Mouse (Mus musculus): ENCODE data around the gene Letmd1. TPM values are rescaled to one million over a fixed set of nuclear protein-coding genes. Genes with fewer than 3 reads are reported as not detected.
"Not testable (repeated sequence)": the region's sequence is repeated elsewhere in the genome, so short reads cannot be mapped to it uniquely, and the experiment has no call there.

Gene Letmd1
- polyA plus RNA-seq, 1 experiment = 59.6 TPM

DNA sequence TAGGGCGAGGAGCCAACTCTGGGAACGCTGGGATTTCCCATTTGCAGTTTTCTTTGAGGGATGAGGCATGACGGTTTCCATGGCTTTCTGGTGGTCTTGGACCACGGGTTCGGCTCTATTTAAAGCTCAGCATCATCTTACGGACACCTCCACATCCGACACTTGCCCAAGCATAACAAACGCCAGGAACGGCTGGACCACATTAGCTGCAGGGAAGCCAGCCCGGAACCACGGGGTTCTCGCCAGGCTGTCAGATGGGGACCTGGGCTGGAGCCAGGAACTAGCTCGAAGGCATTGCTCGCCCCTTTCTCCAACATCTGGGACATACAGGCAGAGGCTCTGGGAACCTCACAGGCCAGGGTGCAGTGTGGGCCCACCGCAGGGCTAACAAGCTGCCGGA is 17.6 kb upstream of the Letmd1 start:
- no peak for DNase-seq (ENCODE audit: low read depth)

DNA sequence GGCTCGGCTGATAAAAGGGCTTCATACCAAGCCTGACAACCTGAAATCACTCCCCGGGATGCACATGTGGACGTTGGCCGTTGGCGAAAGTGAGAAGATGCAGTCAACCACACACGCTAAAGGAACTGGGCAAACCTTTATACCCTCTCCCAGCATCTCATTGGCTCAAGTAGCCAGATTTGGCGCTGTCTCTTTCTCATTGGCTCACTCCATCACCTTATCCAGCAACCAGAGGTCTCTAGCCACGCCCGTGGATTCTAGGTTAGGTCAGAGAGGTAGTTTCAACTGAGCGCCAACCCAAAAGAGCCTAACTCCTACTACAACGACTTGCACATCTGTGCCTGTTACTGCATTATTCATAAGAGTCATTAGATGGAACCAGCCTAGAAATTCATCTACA is 16.3 kb upstream of the Letmd1 start:
- no peak for DNase-seq (ENCODE audit: low read depth)

DNA sequence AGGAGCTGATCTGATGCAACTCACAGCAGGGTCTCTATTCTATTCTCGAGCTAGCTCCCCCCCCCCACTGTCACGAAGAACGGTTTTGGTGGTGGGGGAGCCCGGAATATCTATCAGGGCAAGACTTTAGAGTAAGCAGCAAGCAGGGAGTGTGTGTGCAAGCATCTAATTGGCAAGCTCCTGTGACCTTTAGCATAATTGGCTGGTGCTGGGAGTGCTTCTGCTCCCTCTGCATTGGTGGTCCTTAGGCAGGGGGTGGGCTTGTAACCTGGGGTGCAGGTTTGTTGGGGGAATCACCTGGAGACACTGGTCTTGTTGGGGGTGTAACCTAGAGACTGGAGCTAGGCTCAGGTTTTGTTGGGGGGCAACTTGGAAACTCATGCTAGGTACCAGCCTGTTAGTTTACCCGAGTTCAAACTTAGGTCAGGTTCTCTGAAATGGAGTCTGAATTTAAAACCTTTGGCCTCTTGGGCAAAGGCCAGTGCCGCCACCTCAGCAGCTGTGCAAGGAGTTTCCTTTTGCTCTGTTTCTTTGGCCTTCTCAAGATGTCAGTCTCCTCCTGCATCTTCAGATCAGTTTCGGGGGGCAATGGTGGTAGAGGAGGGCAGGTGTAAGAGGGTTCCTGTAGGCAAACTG is 12.3 kb upstream of the Letmd1 start:
- DNase-seq (ENCODE audit: low read depth) = no peak

DNA sequence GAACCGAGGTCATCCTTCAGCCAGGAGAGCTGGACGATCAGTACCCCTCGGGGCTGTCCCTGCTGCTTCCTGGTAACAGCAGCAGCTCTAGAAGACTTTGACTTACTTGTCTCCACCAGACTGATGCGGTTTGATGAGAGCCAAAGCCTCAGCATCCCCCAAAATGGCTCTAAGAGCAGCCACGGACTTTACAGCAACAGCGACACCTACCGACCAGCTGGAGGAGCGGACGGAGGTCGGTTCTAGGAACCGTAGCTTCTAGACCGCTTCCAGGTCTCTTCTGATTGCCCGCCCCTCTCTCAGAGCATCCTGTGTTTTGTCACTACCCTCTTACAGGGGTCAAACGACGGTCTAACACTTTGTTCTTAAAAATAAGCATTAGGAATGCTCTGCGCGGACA is 11.5 kb upstream of the Letmd1 start:
- DNase-seq (ENCODE audit: low read depth) = no peak

DNA sequence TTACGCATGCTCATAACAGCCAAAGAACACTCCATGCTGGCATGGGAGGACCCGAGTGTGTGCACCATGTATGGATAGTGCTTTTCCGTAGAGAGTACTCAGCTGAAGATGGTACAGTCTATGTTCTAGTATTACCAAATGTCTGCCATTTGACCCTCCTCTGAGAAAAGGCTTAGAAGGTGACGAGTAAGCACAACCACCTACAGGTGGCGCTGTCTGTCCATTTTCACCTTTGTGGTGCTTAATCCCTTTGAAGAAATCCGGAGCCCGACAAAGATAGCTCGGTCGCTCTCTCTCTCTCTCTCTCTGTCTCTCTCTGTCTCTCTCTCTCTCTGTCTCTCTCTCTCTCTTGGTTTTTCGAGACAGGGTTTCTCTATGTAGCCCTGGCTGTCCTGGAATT is 10.8 kb upstream of the Letmd1 start:
- no peak for DNase-seq (ENCODE audit: low read depth)

DNA sequence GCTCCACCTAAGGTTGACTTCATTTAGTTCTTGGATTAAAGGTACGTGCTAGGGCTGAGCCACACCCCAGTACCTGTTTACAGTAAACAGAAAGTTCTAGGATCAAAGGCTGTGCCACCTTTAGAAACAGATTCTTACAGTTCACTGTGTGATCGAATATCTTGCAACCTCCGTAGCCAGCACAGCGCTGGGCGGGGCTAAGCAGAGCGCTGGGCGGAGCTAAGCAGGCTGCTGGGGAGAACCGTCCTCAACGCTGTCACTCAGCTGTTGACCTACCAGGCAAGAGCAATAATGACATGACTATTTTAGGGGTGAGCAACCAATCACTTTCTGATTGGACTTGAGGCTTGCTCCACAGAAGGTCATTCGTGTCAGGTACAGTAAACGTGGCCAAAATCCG is 7.9 kb upstream of the Letmd1 start:
- no peak for DNase-seq (ENCODE audit: low read depth)

DNA sequence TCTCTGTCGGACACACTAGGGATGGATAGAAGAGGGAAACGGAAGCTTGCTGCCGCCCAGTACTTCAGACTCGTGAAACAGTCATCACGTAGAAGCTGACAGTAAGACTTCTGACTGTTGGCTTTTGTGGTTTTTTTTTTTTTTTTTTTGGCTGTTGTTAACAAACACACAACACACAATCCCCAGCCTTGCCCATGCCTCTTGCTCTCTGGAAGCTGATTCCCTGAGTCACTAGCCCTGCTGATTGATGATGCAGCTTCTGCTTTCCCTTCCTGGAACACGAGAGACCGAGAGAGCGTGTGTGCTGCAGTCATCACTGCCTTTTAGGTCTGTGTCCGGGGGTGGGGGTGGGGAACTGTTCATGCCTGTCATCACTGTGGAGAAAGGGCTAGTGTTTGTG is 7.2 kb upstream of the Letmd1 start:
- DNase-seq (ENCODE audit: low read depth) = no peak

DNA sequence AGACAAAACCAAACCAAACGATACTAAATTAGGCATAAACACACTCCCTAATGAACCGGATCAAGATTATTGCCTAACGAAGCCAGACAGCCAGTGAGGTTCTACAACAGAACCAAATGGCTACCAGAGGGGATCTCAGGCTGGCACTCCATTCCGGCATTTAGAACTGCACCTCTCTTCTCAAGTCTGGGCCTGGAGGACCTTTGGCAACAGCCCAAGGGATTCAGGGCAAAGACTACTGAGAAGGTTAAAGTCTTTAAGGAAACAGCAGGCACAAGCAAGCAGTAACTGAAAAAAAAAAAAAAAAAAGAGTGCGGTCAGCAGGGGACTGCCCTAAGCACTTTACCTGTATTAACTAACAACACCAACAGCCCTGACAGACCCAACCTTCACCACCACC is 6.7 kb upstream of the Letmd1 start:
- no peak for DNase-seq (ENCODE audit: low read depth)

DNA sequence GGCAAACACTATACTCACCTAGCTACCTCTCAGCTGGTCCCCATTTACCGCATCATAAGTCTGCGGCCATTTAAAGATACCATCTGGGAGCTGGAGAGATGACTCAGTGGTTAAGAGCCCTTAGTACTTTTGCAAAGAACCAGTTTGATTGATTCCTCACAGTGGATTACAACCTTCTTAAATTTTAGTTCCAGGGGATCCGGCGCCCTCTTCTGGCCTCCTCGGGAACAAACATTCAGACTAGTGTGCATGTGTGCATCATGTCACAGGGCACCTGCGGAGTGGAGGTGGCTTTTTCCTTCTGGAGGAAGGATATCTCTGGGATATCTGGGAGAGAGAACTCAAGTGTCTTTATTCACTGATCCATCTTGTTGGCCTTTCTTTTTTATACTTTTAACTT is 5.1 kb upstream of the Letmd1 start:
- DNase-seq (ENCODE audit: low read depth) = no peak

DNA sequence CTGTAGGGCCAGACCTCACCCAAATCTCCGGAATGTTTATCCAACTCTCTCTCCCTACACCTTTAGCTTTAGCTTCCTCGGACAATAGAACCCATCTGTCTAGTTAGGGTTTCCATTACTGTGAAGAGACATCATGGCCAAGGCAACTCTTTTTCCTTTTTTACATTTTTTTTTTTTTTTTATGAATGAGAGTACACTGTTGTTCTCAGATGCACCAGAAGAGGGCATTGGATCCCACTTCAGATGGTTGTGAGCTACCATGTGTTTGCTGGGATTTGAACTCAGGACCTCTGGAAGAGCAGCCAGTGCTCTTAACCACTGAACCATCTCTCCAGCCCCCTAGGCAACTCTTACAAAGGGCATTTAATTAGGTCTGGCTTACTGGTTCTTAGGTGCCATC is 3.4 kb upstream of the Letmd1 start:
- DNase-seq (ENCODE audit: low read depth) = no peak

DNA sequence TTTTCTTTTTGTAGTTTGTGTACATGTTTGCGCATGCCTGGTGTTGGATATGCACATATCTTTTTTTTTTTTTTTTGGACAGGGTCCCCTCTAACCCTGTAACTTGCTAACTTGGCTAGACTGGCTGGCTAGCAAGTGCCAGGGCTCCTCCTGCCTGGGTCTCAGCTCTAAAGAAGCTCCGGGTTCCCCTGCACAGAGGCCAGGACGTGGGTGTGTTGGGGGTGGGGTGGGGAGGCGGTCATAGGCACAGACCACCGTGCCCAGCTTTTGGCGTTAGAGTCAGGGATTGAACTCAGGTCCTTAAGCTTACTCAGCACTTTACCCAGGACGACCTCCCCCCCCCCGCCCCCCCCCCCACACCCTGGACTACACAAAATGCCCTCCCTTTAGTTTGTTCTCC is 1.1 kb upstream of the Letmd1 start:
- no peak for DNase-seq (ENCODE audit: low read depth)

DNA sequence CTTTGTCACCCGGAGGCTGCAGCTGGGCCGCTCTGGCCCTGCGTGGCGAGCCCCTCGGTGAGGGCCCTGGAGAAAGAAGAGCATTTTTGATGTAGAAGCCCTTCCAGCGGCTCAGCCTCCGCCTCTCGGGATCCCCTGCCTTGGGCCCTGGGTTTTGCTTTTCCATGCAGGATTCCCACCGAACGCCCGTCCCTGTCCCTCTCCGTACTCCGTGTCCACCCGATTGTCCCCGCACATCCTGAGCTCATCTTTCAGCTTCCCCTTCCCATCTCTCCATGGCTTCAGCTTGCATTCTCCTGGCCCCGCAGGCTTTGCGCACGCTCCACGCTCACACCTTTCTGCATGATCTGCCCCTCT is 344 bp downstream of the Letmd1 start:
- DNase-seq (ENCODE audit: low read depth) = no peak

DNA sequence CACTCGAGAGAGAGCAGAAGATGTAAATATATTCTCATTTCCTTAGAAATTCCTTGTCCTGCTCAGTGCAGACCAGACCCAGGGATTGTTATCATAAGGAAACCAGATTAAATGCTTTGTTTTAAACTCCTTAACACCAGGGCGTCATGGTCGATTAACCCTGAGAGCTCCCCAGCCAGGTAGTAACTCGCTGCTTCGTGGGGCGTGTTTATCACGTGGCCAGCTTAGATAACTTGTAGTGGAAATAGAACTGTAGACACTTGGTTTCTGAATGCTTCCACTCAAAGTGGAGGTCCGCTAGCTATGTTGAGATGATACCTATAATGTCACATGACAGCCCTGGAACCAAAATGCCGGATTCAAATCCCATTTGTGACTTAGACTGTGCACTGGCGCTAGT is 1.2 kb downstream of the Letmd1 start:
- DNase-seq (ENCODE audit: low read depth) = no peak

DNA sequence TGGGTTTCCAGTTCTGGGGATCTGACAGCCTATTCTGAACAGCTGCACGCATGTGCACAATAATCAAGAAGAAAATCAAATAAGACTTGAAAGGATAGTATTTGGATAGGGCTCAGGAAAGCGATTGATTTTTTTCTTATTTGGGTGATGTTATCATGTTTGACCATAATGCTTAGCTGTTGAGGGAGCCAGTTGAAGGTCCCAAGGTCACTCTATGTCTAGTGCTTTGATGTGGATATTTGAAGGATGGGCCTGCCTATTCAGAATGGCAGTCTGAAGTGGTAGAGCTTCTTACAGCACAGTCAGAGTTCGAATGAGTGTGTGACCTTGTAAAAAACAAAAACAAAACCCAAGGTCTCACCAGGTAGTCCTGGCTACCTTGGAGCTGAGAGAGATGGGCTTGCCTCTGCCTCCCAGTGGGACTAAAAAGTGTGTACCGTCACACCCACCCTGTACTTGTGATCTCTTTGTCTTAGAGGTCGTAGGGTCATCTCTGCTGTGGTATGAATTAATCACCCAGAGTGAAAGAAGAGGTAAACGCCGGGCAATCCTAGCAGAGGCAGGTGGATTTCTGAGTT is 5.2 kb downstream of the Letmd1 start:
- DNase-seq (ENCODE audit: low read depth) = no peak

DNA sequence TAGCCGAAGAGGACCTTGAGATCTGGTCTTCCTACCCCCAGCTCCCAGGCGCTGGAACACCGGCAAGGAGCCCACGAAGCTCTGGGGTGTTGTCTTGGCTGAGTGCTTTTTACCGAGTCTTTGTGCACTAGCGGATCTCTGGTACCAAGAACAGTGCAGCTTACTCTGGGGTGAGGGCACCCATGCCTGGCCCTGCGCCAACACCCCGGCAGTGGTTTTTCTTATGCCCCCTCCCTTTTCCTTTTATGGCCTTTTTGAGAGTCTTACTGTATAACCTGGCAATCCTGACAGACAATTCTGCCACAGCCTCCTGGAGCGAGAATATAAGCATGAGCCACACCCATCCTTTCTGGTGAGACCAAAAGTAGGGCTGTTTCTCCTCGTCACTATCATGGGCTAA is 9.5 kb downstream of the Letmd1 start:
- DNase-seq (ENCODE audit: low read depth) = no peak

DNA sequence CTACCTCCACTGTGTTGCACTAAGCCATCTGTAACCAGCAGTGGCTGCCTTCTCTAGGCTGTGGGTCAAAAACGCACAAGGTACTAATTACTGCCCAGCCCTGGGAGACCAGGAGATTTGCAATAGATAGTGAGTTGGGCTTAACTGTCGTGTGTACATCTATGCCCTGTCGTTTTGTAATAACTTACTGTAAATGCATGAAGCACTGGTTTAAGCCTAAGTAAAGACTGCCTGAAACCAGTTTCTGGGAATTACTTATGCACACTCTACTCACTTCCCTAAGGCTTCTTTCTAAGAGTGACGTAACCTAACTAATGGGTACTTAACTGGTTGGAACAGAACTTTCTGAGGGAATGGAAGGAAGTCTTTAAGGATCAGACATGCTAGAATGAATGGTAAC is 10.1 kb downstream of the Letmd1 start:
- DNase-seq (ENCODE audit: low read depth) = peak; percentile 68

DNA sequence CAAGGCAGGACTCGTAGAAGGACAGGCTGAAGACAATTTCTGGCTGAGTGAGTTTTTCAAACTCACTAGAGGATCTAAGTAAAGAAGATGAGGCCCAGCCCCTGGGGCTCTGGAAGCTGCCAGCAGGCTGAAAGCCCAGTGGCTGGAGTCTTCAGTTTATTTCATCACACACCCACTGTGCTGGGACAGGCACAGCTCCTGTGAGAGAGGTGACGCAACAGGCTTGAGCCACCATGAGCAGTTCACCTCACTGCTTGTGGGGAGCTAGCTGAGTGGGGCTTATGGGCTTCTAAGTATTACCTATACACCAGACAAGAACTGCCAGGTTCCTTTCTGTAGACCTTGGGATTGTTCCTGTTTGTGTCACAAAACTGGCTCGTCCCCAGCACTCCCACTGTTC is 16.8 kb downstream of the Letmd1 start:
- DNase-seq (ENCODE audit: low read depth) = peak; percentile 60

DNA sequence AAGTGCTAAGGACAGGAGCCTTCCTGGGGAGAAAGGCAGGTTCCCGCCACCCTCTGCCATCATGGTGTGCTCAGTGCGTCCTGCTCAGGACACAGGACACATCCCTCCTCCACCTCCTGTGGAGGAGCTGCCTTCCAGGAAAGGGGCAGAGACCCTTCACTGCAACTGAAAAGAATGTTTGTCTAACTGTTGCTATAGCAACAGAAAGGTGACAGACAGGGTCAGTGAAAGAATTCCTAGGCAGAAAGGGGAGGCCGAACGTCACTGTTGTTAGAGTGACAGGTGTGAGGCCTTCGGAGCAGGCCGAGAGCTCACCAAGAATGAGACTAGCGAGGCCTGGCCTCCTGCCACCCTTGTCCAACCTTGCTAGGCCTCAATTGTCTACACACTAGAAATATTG is 17.6 kb downstream of the Letmd1 start:
- DNase-seq (ENCODE audit: low read depth) = no peak

DNA sequence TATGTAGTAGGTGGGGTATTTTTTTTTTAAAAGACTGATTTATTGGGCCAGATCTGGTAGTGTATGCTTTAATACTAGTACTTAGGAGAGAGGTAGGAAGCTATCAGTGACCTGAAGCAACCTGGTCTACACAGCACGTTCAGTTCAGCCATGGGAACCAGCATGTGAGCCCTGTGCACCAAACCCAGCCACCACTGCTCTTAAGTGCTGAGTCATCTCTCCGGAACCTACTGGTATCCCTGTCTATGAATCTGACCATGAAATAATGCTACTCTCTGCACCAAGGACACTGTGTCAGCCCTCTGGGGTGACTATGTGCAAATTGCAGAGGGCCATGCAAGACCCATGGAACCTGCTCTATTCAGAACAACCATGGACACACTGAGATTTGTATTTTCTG is 18.2 kb downstream of the Letmd1 start:
- DNase-seq (ENCODE audit: low read depth) = no peak

DNA sequence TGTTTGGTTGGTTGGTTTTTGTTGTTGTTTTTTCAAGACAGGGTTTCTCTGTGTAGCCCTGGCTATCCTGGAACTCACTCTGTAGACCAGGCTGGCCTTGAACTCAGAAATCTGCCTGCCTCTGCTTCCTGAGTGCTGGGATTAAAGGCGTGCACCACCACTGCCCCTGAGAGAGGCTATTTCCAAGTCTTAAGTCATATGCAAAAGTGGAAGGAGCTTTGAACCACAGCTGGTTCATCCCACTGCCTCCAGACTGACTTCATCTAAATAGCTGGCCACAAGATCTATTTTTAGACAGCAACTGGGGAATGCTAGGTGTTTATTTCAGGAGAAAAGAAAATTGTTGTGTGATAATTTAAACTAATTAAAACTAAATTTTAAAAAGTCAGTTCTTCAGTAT is 19.5 kb downstream of the Letmd1 start:
- DNase-seq (ENCODE audit: low read depth) = not testable (repeated sequence)

DNA sequence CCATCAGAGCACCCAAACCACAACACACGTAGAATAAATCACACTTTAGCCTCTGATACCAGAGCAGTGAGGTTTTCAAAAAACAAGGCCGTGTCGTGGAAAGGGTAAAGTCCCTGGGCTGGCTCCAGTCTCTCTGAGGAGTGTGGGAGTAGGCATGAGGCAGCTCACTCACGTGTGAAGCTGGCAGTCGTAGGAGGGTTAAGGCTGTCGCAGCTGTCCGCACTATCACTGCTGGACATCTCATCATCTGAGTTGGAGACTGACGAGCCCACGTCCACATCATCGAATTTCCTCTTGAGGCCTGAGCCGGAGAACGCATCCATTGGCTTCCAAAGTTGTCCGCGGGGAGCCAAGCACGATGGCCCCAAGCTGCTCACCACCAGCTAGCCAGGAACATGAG is 20.4 kb downstream of the Letmd1 start:
- no peak for DNase-seq (ENCODE audit: low read depth)

DNA sequence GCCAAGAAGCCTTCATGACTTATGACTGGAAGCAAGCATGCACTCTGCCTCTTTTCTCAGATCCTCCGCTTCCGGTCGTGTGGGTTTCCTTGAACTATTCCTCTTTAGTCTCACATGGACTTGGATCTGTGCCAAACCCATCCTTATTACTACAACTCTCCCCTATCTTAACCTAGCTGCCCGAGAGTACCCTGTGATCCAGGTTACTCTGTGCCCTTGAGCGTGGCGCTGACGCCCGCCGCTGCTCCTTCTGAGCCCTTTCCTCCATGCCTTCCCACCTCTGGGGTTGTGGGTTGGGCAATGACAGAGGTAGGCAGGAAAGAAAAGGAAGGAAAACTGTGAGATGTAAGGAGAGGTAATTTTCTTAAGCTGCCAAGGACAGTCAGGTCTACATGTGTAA is 23.1 kb downstream of the Letmd1 start:
- no peak for DNase-seq (ENCODE audit: low read depth)

DNA sequence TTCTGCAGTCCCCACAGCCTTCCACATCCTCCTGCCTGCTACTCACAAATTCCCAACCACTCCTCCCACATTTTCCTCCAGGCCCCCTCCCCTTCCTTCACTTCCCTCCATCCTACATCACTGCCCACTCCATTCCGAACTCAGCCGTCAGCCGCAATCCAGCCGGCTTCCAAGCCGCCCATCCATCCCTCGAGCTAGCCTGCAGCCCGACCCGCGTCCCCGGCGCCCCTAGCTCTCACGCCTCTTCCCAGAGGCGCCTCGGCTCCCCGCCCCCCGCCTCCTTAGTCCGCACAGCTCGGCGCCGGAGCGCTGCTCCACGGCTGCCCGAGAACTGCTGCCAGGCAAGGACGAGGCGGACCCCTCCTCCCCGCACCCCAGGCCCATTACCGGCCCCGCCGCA is 25.8 kb downstream of the Letmd1 start:
- no peak for DNase-seq (ENCODE audit: low read depth)

DNA sequence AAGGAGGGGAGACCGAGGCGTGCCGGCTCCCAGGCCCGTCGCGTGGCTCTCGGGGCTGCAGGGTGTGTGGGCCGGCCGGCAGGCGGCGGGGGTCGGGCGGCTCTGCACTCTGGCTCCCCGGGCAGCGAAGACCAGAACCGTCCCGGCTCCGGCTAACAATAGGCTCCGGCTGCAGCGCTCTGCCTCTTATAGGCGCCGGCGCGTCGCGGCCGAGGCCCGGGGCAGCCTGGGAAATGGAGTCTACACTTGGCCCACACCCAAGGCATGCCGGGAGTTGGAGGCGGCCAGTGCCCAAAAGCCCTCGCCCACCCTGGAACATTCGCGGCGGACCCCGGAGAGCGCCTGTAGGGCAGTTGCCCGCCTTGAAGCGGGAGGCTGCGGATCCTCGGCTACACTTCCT is 26.3 kb downstream of the Letmd1 start, which contains the start of gene Csrnp2:
Gene Csrnp2, minus strand, starts transcription at position 387 of the 400 bp plus-strand sequence.
- no peak for DNase-seq (ENCODE audit: low read depth)

All from gonadal fat pad, adult 2 months (tissue).